Mouse (Mus musculus) bone marrow, adult 2 months (tissue): ENCODE results near the gene Car5a. TPM values are rescaled to one million over a fixed set of nuclear protein-coding genes. Genes with fewer than 3 reads are reported as not detected.

ENCODE experiments used
- H3K27ac ChIP-seq: fragments of 200-500 bp; 2 replicates; pipeline ENCODE4 v1.5.1; 2012; ENCODE audit warnings: low read depth, mild to moderate bottlenecking, control low read depth, inconsistent platforms, low read length; ENCODE audit not compliant: control insufficient read depth, poor library complexity, insufficient read depth
- H3K4me1 ChIP-seq: fragments of 200-500 bp; 2 replicates; pipeline ENCODE4 v1.6.1; 2011; ENCODE audit warnings: low read length; ENCODE audit not compliant: control insufficient read depth, insufficient read depth
- H3K4me3 ChIP-seq: fragments of 200-500 bp; replicated peaks from 2 replicates; pipeline ENCODE3; 2011; ENCODE audit warnings: mild to moderate bottlenecking, low read depth, low read length, control low read depth; ENCODE audit not compliant: control insufficient read depth
- CTCF ChIP-seq: fragments of 200-500 bp; IDR thresholded peaks from 2 replicates; pipeline ENCODE4 v1.5.1; 2011; ENCODE audit warnings: low read length, control low read depth; ENCODE audit not compliant: control insufficient read depth, insufficient read depth
- POLR2A ChIP-seq: fragments of 200-500 bp; IDR thresholded peaks from 2 replicates; pipeline ENCODE4 v1.6.1; 2011; ENCODE audit warnings: low read depth, mild to moderate bottlenecking, control low read depth, low read length, borderline replicate concordance; ENCODE audit not compliant: control insufficient read depth
- WGBS: fragments of 180-500 bp; shearing (Covaris S2); methylation state at CpG from one replicate; pipeline ENCODE4 v1.1.7; 2018; 5-methylcytosine and 5-hydroxymethylcytosine counted together
- polyA plus RNA-seq: library from polyadenylated mRNA; stranded (reverse); fragments of >200 nt; gene quantifications from 2 replicates; pipeline ENCODE4 v1.2.4, GENCODE M21; 2011; ENCODE audit warnings: low replicate concordance; ENCODE audit not compliant: missing spikeins, insufficient read depth, insufficient read length

Gene Car5a
- polyA plus RNA-seq, 1 experiment, result 19.9 TPM

GRCm38 (mm10) chr8:121966110-121966509 is 21.4 kb upstream of the Car5a start:
- H3K27ac ChIP-seq, result no peak overlapping the region
- no peak overlapping the region for H3K4me3 ChIP-seq
- TF ChIP-seq CTCF (no peak), POLR2A (no peak)
- 86% methylated on average over 5 of the region's 5 CpGs for WGBS
- no peaks in the 10 kb centered on the region; the same call in 1 of the 2 replicates for H3K4me1 ChIP-seq

- no peaks in the 10 kb centered on the region for H3K4me1 ChIP-seq
- 80% methylated on average over 8 of the region's 8 CpGs for WGBS
- no peak overlapping the region for H3K27ac ChIP-seq
- TF ChIP-seq POLR2A, result no peak
- no peak overlapping the region for H3K4me3 ChIP-seq
Observed at GRCm38 (mm10) chr8:121964716-121965512, 20.2 kb upstream of the Car5a start.

- Histone ChIP-seq H3K4me1 (no peaks in the 10 kb centered on the region), H3K4me3 (no peak overlapping the region), H3K27ac (no peak overlapping the region)
- WGBS, result 46% methylated on average over 3 of the region's 3 CpGs
- no peak for TF ChIP-seq POLR2A
- no peak for TF ChIP-seq CTCF
Observed at GRCm38 (mm10) chr8:121962892-121963291, 18.2 kb upstream of the Car5a start.

GRCm38 (mm10) chr8:121958395-121958794 is 13.7 kb upstream of the Car5a start:
- TF ChIP-seq CTCF (no peak), POLR2A (no peak)
- Histone ChIP-seq H3K4me1 (peaks cover 3% of the 10 kb centered on the region; the same call in 1 of the 2 replicates), H3K27ac (no peak overlapping the region), H3K4me3 (no peak overlapping the region)
- 90% methylated on average over 1 of the region's 1 CpGs for WGBS

GRCm38 (mm10) chr8:121955825-121956500 is 11.3 kb upstream of the Car5a start:
- TF ChIP-seq POLR2A, result no peak
- no peak for TF ChIP-seq CTCF

GRCm38 (mm10) chr8:121954981-121955555 is 10.4 kb upstream of the Car5a start:
- TF ChIP-seq POLR2A, result no peak
- no peak for TF ChIP-seq CTCF
- Histone ChIP-seq H3K4me1 (peaks cover 7% of the 10 kb centered on the region; the same call in 1 of the 2 replicates), H3K27ac (no peak overlapping the region), H3K4me3 (no peak overlapping the region)
- WGBS, result 80% methylated on average over 10 of the region's 10 CpGs

More at GRCm38 (mm10) chr8:121955825-121956500, 11.3 kb upstream of the Car5a start:
- Histone ChIP-seq H3K4me3 (no peak overlapping the region), H3K4me1 (peaks cover 7% of the 10 kb centered on the region; the same call in 1 of the 2 replicates), H3K27ac (no peak overlapping the region)
- WGBS, result 22% methylated on average over 1 of the region's 1 CpGs

GRCm38 (mm10) chr8:121953821-121954545 is 9.3 kb upstream of the Car5a start:
- TF ChIP-seq CTCF (no peak), POLR2A (no peak)
- H3K27ac ChIP-seq, result no peak overlapping the region
- H3K4me1 ChIP-seq, result peaks cover 7% of the 10 kb centered on the region; the same call in 1 of the 2 replicates
- no peak overlapping the region for H3K4me3 ChIP-seq
- 23% methylated on average over 3 of the region's 3 CpGs for WGBS

- TF ChIP-seq POLR2A, result no peak
- no peak for TF ChIP-seq CTCF
- Histone ChIP-seq H3K27ac (no peak overlapping the region), H3K4me3 (no peak overlapping the region), H3K4me1 (peaks cover 7% of the 10 kb centered on the region; the same call in 1 of the 2 replicates)
- 51% methylated on average over 7 of the region's 7 CpGs for WGBS
Observed at GRCm38 (mm10) chr8:121952800-121953199, 8.1 kb upstream of the Car5a start.
